Mouse (Mus musculus): ENCODE measurements around the gene Zfp219. TPM values are rescaled to one million over a fixed set of nuclear protein-coding genes. Genes with fewer than 3 reads are reported as not detected.

The Zfp219 gene
- polyA plus RNA-seq, 1 experiment from 2014 or later, result 19.8 TPM

DNA sequence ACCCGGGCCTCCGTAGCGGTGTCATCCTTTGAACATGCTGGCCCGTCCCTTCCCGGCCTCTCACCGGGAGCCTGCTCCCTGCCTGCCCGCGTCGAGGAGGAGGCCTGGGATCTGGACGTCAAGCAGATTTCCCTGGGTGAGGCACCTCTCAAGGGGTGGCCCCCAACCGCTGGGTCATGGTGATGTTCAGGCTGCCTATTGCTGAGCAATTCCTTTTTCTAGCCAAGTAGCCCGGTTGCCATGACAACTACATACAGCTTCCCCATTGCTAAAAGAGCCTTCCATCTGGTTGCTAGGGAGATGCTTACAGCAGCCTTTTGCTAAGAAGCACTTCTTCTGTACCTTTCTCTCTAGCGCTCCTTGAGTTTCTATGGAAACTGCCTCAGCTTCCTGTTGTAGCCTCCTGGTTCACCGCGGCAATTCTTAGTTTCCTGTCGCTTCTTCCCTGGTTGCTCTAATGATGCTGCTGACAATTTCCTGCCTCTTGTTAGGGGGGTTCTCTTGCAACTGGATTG is 16.5 kb downstream of the Zfp219 start:
- 54% methylated on average over 16 of the region's 16 CpGs for WGBS

DNA sequence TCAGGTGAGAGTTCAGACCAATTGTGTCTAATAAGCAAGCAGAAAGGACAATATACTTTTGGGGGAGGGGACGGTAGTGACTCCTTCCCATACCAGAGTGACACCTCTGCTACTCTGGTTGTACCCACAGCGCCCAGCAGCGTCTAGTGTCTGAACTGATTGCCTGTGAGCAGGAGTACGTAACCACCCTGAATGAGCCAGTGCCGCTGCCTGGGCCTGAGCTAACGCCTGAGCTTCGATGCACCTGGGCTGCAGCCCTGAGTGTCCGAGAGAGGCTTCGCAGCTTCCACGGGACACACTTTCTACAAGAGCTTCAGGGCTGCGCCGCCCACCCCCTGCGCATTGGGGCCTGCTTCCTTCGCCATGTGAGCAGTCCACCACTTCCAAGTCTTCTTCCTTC is 23.1 kb downstream of the Zfp219 start:
- DNase-seq (ENCODE audit: low spot score) (no peak), ATAC-seq (replicated peaks; ENCODE audit: low FRiP score) (no peak)
- no peak overlapping the region for H3K27ac ChIP-seq (ENCODE audit: low read depth, low read length)
- H3K27me3 ChIP-seq (replicated peaks; ENCODE audit: control insufficient read depth, insufficient read depth, low read length), result no peaks in the 10 kb centered on the region
- WGBS, result 87% methylated on average over 14 of the region's 14 CpGs
- H3K4me1 ChIP-seq (replicated peaks; ENCODE audit: control insufficient read depth, insufficient read depth, low read length), result 0 out of 2 replicates have a peak, but pooled peaks cover 3% of the 10 kb centered on the region
- H3K9me3 ChIP-seq (ENCODE audit: control insufficient read depth, low read length), result no peaks in the 10 kb centered on the region
- no peak overlapping the region for H3K4me3 ChIP-seq (ENCODE audit: low read depth, low read length)
- H3K36me3 ChIP-seq (ENCODE audit: control insufficient read depth, insufficient read depth, low read length), result peaks cover 27% of the 10 kb centered on the region
- no peak overlapping the region for H3K4me2 ChIP-seq
- H3K9ac ChIP-seq (ENCODE audit: low read depth, low read length), result no peak overlapping the region

More for the DNA sequence above, 16.5 kb downstream of the Zfp219 start:
- DNase-seq (ENCODE audit: low spot score) (no peak), ATAC-seq (replicated peaks; ENCODE audit: low FRiP score) (no peak)
- Histone ChIP-seq H3K36me3 (ENCODE audit: control insufficient read depth, insufficient read depth, low read length) (peaks cover 38% of the 10 kb centered on the region), H3K4me2 (no peak overlapping the region), H3K27ac (ENCODE audit: low read depth, low read length) (no peak overlapping the region), H3K27me3 (replicated peaks; ENCODE audit: control insufficient read depth, insufficient read depth, low read length) (no peaks in the 10 kb centered on the region), H3K9ac (ENCODE audit: low read depth, low read length) (no peak overlapping the region), H3K4me1 (replicated peaks; ENCODE audit: control insufficient read depth, insufficient read depth, low read length) (peaks cover 7% of the 10 kb centered on the region), H3K4me3 (ENCODE audit: low read depth, low read length) (no peak overlapping the region), H3K9me3 (ENCODE audit: control insufficient read depth, low read length) (no peaks in the 10 kb centered on the region)

DNA sequence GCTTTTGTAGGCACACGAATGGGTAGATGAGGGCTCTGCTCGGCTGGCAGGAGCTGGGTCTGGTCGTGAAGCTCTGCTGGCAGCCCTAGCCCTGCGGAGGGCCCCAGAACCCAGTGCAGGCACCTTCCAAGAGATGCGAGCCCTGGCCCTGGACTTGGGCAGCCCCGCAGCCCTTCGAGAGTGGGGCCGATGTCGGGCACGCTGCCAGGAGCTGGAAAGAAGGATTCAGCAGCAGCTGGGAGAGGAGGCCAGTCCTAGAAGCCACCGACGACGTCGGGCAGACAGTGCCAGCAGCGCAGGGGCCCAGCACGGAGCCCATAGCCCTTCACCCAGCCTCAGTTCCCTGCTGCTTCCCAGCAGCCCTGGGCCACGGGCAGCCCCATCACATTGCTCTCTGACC is 23.7 kb downstream of the Zfp219 start:
- H3K9me3 ChIP-seq (ENCODE audit: control insufficient read depth, low read length), result no peaks in the 10 kb centered on the region
- no peak for DNase-seq (ENCODE audit: low spot score)
- H3K27me3 ChIP-seq (replicated peaks; ENCODE audit: control insufficient read depth, insufficient read depth, low read length), result no peaks in the 10 kb centered on the region
- peaks cover 29% of the 10 kb centered on the region for H3K36me3 ChIP-seq (ENCODE audit: control insufficient read depth, insufficient read depth, low read length)
- H3K4me3 ChIP-seq (ENCODE audit: low read depth, low read length), result no peak overlapping the region
- H3K4me2 ChIP-seq, result no peak overlapping the region
- ATAC-seq (replicated peaks; ENCODE audit: low FRiP score), result no peak
- H3K4me1 ChIP-seq (replicated peaks; ENCODE audit: control insufficient read depth, insufficient read depth, low read length), result 0 out of 2 replicates have a peak, but pooled peaks cover 3% of the 10 kb centered on the region
- WGBS, result 73% methylated on average over 17 of the region's 17 CpGs
- no peak overlapping the region for H3K27ac ChIP-seq (ENCODE audit: low read depth, low read length)
- no peak overlapping the region for H3K9ac ChIP-seq (ENCODE audit: low read depth, low read length)

DNA sequence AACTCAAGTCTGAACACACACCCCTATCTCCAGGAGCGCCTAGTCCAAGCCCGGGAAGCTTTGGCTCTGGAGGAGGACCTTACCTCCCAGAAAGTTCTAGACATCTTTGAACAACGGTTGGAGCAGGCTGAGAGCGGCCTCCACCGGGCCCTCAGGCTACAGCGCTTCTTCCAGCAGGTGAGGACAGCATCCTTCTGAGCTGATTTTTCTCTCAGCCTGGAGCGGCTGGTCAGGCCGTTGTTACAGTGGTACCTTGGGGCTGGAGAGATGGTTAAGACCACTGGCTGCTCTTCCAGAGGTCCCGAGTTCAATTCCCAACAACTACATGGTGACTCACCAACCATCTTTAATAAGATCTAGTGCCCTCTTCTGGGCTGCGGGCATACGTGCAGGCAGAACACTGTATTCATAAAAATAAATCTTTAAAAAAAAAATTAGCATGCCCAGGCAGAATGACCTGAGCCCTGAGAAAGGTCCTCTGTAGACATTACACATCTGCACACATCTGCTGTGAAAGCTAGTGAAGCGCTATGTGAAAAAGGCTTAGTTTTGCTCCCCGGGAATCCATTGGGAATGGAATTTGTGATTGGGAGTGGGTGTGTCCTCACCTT is 24.2 kb downstream of the Zfp219 start:
- DNase-seq (ENCODE audit: low spot score), result no peak
- peaks cover 30% of the 10 kb centered on the region for H3K36me3 ChIP-seq (ENCODE audit: control insufficient read depth, insufficient read depth, low read length)

DNA sequence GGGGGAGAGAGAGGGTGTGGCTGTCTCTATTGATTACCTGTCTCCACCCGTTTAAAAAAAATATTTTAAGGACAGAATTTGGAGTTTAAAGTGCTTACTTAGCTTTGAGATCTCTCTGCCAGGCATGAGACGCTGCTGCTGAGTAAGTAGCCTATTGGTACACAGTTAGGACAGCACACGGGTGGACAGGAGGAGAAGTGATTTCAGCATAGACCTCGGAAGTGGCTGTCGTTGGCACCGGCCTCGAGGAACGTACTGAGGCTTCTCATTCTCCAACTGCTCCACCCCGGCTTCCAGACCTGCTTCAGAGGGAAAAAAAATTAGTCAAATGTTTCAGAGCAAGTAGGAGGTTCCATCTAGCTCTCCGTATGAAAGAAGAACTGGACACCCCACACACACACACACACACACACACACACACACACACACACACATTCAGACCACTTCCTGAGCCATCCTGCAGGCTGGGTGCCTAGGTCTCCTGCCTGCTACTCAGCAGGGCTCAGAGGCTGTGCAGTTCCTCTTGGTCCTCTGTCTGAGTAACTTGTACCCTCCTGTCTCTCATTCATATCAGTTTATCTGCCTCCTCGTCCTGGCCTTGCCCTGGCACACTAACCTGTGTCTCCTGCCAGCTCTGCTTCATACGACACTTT is 25.2 kb downstream of the Zfp219 start:
- DNase-seq (ENCODE audit: low spot score), result no peak
- H3K36me3 ChIP-seq (ENCODE audit: control insufficient read depth, insufficient read depth, low read length), result peaks cover 26% of the 10 kb centered on the region
- WGBS, result 61% methylated on average over 12 of the region's 12 CpGs
- 0 out of 2 replicates have a peak, but pooled peaks have one; percentile 19 for ATAC-seq (replicated peaks; ENCODE audit: low FRiP score)
- H3K4me2 ChIP-seq, result no peak overlapping the region
- no peaks in the 10 kb centered on the region for H3K27me3 ChIP-seq (replicated peaks; ENCODE audit: control insufficient read depth, insufficient read depth, low read length)
- no peak overlapping the region for H3K27ac ChIP-seq (ENCODE audit: low read depth, low read length)
- 0 out of 2 replicates have a peak, but pooled peaks cover 3% of the 10 kb centered on the region for H3K4me1 ChIP-seq (replicated peaks; ENCODE audit: control insufficient read depth, insufficient read depth, low read length)
- H3K9ac ChIP-seq (ENCODE audit: low read depth, low read length), result no peak overlapping the region
- H3K4me3 ChIP-seq (ENCODE audit: low read depth, low read length), result no peak overlapping the region
- H3K9me3 ChIP-seq (ENCODE audit: control insufficient read depth, low read length), result no peaks in the 10 kb centered on the region

More for the DNA sequence above, 24.2 kb downstream of the Zfp219 start:
- H3K4me2 ChIP-seq, result no peak overlapping the region
- 0 out of 2 replicates have a peak, but pooled peaks cover 3% of the 10 kb centered on the region for H3K4me1 ChIP-seq (replicated peaks; ENCODE audit: control insufficient read depth, insufficient read depth, low read length)
- no peak overlapping the region for H3K9ac ChIP-seq (ENCODE audit: low read depth, low read length)
- ATAC-seq (replicated peaks; ENCODE audit: low FRiP score), result no peak
- H3K27ac ChIP-seq (ENCODE audit: low read depth, low read length), result no peak overlapping the region
- no peaks in the 10 kb centered on the region for H3K9me3 ChIP-seq (ENCODE audit: control insufficient read depth, low read length)
- WGBS, result 83% methylated on average over 13 of the region's 13 CpGs
- no peaks in the 10 kb centered on the region for H3K27me3 ChIP-seq (replicated peaks; ENCODE audit: control insufficient read depth, insufficient read depth, low read length)
- no peak overlapping the region for H3K4me3 ChIP-seq (ENCODE audit: low read depth, low read length)

DNA sequence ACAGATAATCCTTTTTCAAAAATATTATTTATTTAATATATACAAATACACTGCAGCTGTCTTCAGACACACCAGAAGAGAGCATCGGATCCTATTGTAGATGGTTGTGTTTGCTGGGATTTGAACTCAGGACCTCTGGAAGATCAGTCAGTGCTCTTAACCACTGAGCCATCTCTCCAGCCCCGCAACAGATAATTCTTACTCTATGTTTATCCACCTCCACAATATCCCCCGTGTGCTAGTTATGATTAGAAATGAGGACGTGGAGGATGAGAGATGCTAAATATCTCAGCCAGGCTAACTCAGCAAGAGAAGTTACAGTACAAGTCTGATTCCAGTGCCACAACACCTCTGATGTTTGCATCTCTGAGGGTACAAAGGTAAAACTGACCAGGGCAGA is 26.1 kb downstream of the Zfp219 start:
- Histone ChIP-seq H3K9ac (ENCODE audit: low read depth, low read length) (no peak overlapping the region), H3K27me3 (replicated peaks; ENCODE audit: control insufficient read depth, insufficient read depth, low read length) (0 out of 2 replicates have a peak, but pooled peaks cover under 1% of the 10 kb centered on the region), H3K4me3 (ENCODE audit: low read depth, low read length) (no peak overlapping the region), H3K36me3 (ENCODE audit: control insufficient read depth, insufficient read depth, low read length) (peaks cover 27% of the 10 kb centered on the region), H3K4me2 (no peak overlapping the region), H3K9me3 (ENCODE audit: control insufficient read depth, low read length) (no peaks in the 10 kb centered on the region), H3K27ac (ENCODE audit: low read depth, low read length) (no peak overlapping the region), H3K4me1 (replicated peaks; ENCODE audit: control insufficient read depth, insufficient read depth, low read length) (0 out of 2 replicates have a peak, but pooled peaks cover 3% of the 10 kb centered on the region)
- 86% methylated on average over 4 of the region's 4 CpGs for WGBS
- ATAC-seq (replicated peaks; ENCODE audit: low FRiP score) (no peak), DNase-seq (ENCODE audit: low spot score) (no peak)

DNA sequence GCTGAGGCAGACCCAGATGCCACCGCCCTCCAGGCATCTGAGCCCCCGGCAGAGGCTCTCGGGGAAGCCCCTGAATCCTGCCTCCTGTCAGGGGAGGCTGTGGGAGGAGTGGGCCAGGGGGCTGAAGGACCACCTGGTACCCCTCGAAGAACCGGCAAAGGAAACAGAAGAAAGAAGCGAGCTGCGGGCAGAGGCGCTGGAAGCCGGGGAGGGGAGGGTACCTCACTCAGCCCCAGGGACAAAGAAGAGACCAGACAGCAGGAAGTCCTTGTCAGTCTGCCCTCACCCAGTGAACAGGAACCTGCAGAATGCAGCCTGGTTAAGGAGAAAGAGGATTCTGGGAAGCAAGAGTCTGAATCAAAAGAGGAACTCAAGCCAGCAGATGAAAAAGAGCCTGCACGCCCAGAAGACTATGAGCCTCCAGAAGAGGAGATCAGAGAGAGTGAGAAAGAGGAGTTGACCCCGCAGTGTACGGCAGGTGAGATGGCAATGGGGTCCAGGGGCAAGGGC is 31.0 kb downstream of the Zfp219 start:
- 0 out of 2 replicates have a peak, but pooled peaks cover 4% of the 10 kb centered on the region for H3K27me3 ChIP-seq (replicated peaks; ENCODE audit: control insufficient read depth, insufficient read depth, low read length)
- H3K9me3 ChIP-seq (ENCODE audit: control insufficient read depth, low read length), result no peaks in the 10 kb centered on the region
- H3K4me3 ChIP-seq (ENCODE audit: low read depth, low read length), result no peak overlapping the region
- DNase-seq (ENCODE audit: low spot score), result no peak
- peak overlapping the region; percentile 16 for H3K4me2 ChIP-seq
- H3K36me3 ChIP-seq (ENCODE audit: control insufficient read depth, insufficient read depth, low read length), result peaks cover 21% of the 10 kb centered on the region
- peaks cover 28% of the 10 kb centered on the region for H3K4me1 ChIP-seq (replicated peaks; ENCODE audit: control insufficient read depth, insufficient read depth, low read length)
- 51% methylated on average over 12 of the region's 12 CpGs for WGBS
- H3K27ac ChIP-seq (ENCODE audit: low read depth, low read length), result no peak overlapping the region
- ATAC-seq (replicated peaks; ENCODE audit: low FRiP score), result no peak
- H3K9ac ChIP-seq (ENCODE audit: low read depth, low read length), result no peak overlapping the region

DNA sequence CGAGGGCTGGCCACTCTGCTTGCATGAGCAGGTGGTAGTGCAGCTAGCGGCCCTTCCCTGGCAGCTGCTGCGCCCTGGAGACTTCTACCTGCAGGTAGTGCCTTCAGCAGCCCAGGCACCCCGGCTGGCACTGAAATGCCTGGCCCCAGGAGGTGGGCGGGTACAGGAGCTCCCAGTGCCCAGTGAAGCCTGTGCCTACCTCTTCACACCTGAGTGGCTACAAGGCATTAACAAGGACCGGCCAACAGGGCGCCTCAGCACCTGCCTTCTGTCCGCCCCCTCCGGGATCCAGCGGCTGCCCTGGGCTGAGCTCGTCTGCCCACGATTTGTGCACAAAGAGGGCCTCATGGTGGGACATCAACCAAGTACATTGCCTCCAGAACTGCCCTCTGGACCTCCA is 31.8 kb downstream of the Zfp219 start:
- DNase-seq (ENCODE audit: low spot score) (no peak), ATAC-seq (replicated peaks; ENCODE audit: low FRiP score) (no peak)
- H3K9me3 ChIP-seq (ENCODE audit: control insufficient read depth, low read length), result no peaks in the 10 kb centered on the region
- H3K4me2 ChIP-seq, result no peak overlapping the region
- H3K27ac ChIP-seq (ENCODE audit: low read depth, low read length), result no peak overlapping the region
- H3K9ac ChIP-seq (ENCODE audit: low read depth, low read length), result no peak overlapping the region; the same call in 1 of the 2 replicates
- no peak overlapping the region for H3K4me3 ChIP-seq (ENCODE audit: low read depth, low read length)
- 0 out of 2 replicates have a peak, but pooled peaks cover 4% of the 10 kb centered on the region for H3K27me3 ChIP-seq (replicated peaks; ENCODE audit: control insufficient read depth, insufficient read depth, low read length)
- H3K4me1 ChIP-seq (replicated peaks; ENCODE audit: control insufficient read depth, insufficient read depth, low read length), result peaks cover 32% of the 10 kb centered on the region
- WGBS, result 82% methylated on average over 12 of the region's 12 CpGs
- peaks cover 21% of the 10 kb centered on the region for H3K36me3 ChIP-seq (ENCODE audit: control insufficient read depth, insufficient read depth, low read length)

Measured in liver, embryonic 11.5 days (tissue).